Mouse (Mus musculus) neural tube, embryonic 15.5 days (tissue): ENCODE measurements around the gene Pcnx3. TPM values are rescaled to one million over a fixed set of nuclear protein-coding genes. Genes with fewer than 3 reads are reported as not detected.

Experiments used
- ATAC-seq: fragments of 200-750 bp; cut with Nextera tagmentation; 2 replicates; pipeline ENCODE4 v1.8.0; 2017; ENCODE audit warnings: mild to moderate bottlenecking, moderate TSS enrichment, moderate library complexity; ENCODE audit not compliant: low FRiP score
- H3K27ac ChIP-seq: fragments of 300-500 bp; sonication (generic); replicated peaks from 2 replicates; pipeline ENCODE4 v1.5.1; 2015; ENCODE audit warnings: mild to moderate bottlenecking, inconsistent platforms
- H3K27me3 ChIP-seq: fragments of 300-500 bp; sonication (generic); replicated peaks from 2 replicates; pipeline ENCODE4 v1.6.1; 2015; ENCODE audit warnings: inconsistent platforms
- H3K36me3 ChIP-seq: fragments of 300-500 bp; sonication (generic); 2 replicates; pipeline ENCODE4 v1.6.1; 2015; ENCODE audit warnings: inconsistent platforms
- H3K4me1 ChIP-seq: fragments of 300-500 bp; sonication (generic); 2 replicates; pipeline ENCODE4 v1.6.1; 2015; ENCODE audit warnings: inconsistent platforms
- H3K4me2 ChIP-seq: fragments of 300-500 bp; sonication (generic); 2 replicates; pipeline ENCODE4 v1.6.1; 2015; ENCODE audit warnings: inconsistent platforms, mild to moderate bottlenecking, moderate library complexity
- H3K4me3 ChIP-seq: fragments of 300-500 bp; sonication (generic); replicated peaks from 2 replicates; pipeline ENCODE4 v1.5.1; 2015; ENCODE audit warnings: mild to moderate bottlenecking, inconsistent platforms
- H3K9ac ChIP-seq: fragments of 300-500 bp; sonication (generic); replicated peaks from 2 replicates; pipeline ENCODE4 v1.6.1; 2015; ENCODE audit warnings: mild to moderate bottlenecking, inconsistent platforms
- H3K9me3 ChIP-seq: fragments of 300-500 bp; sonication (generic); replicated peaks from 2 replicates; pipeline ENCODE4 v1.6.1; 2016; ENCODE audit warnings: inconsistent platforms
- WGBS: fragments of 180-500 bp; shearing (Covaris S2); methylation state at CpG from one replicate; pipeline ENCODE4 v1.1.7; 2015; ENCODE audit warnings: mixed read lengths; 5-methylcytosine and 5-hydroxymethylcytosine counted together
- polyA plus RNA-seq: library from polyadenylated mRNA; unstranded; fragments of >200 nt; fragmentation: Nextera tagmentation; extraction: Ambion mirVana; gene quantifications from 2 replicates; pipeline ENCODE4 v1.2.1, GENCODE M21; 2015

The Pcnx3 gene
- 21.0 and 23.4 TPM in 2 replicates for polyA plus RNA-seq

DNA sequence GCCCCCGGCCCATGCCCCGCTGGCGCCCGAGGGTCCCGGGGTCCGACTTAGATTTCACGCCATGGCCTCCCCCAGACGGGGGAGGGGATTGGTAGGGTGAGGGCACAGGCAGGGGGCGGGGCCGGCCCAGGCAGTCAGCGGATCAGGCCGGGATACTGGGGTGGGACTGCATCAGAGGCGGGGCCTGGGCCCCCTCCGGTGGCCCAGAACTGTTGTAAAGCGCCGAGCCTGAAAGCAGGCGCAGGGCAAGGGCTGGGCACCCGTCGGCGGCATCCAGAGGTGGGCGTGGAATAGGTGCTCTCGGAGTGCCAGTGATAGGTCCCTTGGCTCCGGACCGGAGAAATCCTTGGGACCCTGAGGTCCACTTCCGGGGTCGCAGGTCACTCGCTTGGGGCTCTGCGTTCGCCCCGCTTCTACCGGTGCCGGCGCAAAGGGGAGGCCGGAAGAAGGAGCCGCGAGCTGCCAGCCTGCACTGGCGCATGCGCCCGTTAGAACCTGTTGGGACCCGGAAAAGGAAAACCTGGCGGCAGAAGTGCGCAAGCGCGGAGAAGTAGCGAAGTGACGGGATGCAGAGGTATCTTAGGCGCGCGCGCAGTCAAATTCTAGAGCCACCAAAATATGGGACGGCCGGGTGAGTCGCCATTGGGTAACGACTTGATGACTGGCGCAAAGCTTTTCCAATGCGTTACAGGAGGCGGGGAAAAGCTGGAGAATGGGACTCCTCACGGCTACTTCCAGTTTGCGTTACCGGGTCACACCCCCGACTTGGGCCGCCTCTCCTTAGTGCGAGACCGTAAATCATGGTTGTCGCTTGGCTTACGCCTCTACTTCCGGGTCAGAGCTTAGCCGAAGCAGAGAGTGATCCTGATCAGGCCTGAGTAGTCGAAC lies at the start of gene Pcnx3, which contains the start of gene Map3k11:
Gene Pcnx3, minus strand, starts transcription at position 709 of the 888 bp plus-strand sequence.
Gene Map3k11, plus strand, starts transcription at position 543 of the 888 bp plus-strand sequence.
- H3K27me3 ChIP-seq: no peaks in the 10 kb centered on the region
- H3K27ac ChIP-seq: peak within 1 kb of the TSS; percentile 91
- WGBS: under 1% methylated on average over 69 of the region's 69 CpGs
- H3K4me3 ChIP-seq: peak within 1 kb of the TSS; percentile 86
- H3K4me2 ChIP-seq: peak within 1 kb of the TSS; percentile 95
- H3K9ac ChIP-seq: peak within 1 kb of the TSS; percentile 84
- H3K4me1 ChIP-seq: peaks cover 55% of the 10 kb centered on the region
- peaks cover 39% of the 10 kb centered on the region for H3K36me3 ChIP-seq
- peak; percentile 96 for ATAC-seq
- H3K9me3 ChIP-seq: no peaks in the 10 kb centered on the region

DNA sequence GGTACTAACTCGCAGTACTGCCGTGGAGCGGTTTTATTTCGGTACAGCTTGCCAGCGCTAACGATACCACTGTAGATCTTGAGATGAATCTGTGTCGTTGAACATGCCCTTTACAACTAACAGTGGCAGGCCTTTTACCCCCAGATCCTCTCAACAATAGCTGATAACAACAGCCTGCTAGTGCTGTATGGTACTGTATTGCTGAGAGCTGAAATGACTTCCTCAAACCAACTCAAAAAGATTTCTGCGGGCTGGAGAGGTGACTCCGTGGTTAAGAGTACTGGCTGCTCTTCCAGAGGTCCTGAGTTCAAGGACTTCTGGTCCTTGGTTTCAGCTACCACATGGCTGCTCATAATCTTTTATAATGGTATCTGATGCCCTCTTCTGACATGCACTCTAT lies 45.6 kb upstream of the Pcnx3 start:
- H3K9ac ChIP-seq: no peak overlapping the region
- no peaks in the 10 kb centered on the region for H3K9me3 ChIP-seq
- H3K36me3 ChIP-seq: no peaks in the 10 kb centered on the region
- no peak overlapping the region for H3K4me3 ChIP-seq
- peaks cover 23% of the 10 kb centered on the region for H3K4me1 ChIP-seq
- H3K27ac ChIP-seq: no peak overlapping the region
- H3K4me2 ChIP-seq: no peak overlapping the region
- peaks cover 26% of the 10 kb centered on the region for H3K27me3 ChIP-seq
- no peak for ATAC-seq
- 82% methylated on average over 9 of the region's 9 CpGs for WGBS

DNA sequence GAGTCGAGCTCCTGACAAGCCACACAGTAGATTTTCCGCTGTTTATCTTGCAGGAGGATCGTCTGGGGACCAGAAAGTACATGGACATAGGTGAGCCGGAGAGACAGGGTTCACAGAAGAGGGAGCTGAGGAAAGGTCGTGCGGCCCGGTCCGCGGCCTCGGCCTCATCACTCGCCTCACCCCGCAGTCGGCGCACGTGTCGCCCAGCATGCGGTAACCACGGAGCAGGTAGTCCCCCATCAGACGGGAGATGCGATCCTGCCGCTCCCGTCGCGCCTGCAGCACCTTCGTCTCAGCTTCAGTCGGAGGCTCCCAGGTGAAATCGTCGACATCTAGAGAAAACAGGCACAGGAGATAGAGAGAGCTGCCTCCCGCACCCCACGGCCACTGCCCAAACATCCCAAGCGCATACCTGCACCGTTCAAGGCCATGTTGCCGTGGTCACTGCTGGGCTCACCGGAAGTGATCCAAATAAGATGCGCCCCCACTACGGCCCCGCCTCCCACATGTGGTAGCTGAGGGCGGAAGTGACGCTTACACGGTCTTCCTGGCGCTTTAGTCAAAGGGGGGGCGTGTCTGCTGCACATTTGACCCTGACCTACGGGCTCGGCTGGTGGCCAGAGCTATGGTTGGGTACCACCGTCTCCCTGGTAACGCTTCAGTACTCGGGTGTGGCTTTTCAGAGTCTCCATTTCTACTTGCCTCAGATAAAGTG lies 42.7 kb upstream of the Pcnx3 start:
- peaks cover 14% of the 10 kb centered on the region; the same call in 1 of the 2 replicates for H3K27me3 ChIP-seq
- peak; percentile 86 for ATAC-seq
- under 1% methylated on average over 47 of the region's 47 CpGs for WGBS

DNA sequence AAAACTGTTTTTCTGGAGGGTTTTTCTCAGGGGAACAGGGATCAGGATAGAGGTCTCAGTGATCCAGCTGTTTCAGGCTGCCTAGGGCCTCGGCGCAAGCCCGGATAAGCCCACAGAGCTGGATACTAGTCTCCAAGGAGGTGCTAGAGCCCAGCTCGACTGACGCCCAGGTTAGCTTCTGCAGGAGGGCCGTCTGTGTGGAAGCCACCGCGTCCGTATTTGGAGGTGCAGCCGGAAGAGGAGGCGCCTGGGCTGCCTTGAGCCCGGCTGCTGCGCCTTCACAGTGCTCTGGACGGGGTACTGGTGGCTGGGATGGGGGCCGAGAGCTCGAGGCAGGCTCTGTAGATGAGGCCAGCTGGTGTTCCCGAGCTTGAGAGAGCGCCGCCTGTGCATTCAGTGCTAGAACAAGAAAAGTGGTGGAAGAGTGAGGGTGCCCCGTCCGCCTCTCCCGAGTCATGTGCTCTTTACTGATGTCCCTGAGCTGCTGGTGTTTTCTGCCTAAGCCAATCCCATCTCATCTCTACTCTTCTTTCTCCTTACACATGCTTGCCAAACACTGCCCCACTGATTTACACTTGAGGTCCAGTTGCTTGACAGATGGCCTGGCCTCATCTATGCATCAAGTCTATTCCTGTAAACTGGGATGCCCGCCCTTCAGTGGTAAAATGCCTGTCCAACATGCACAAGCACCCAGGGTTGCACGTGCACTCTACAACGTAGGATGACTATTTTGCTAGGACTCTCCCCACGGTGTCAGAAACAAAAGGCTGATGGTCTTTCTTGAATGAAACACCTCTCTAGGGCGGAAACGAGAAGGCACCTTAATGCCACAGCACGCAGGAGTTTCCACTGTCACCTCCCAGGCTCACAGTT lies 41.8 kb upstream of the Pcnx3 start:
- H3K4me2 ChIP-seq: peak overlapping the region; percentile 89
- peak overlapping the region; percentile 84 for H3K4me3 ChIP-seq
- 76% methylated on average over 29 of the region's 29 CpGs for WGBS
- no peaks in the 10 kb centered on the region for H3K36me3 ChIP-seq
- peaks cover 9% of the 10 kb centered on the region; the same call in 1 of the 2 replicates for H3K27me3 ChIP-seq
- H3K4me1 ChIP-seq: peaks cover 56% of the 10 kb centered on the region
- ATAC-seq: no peak
- H3K9me3 ChIP-seq: no peaks in the 10 kb centered on the region
- no peak overlapping the region; the same call in 1 of the 2 replicates for H3K27ac ChIP-seq
- peak overlapping the region; percentile 74 for H3K9ac ChIP-seq

More for the DNA sequence above, 42.7 kb upstream of the Pcnx3 start:
- peak overlapping the region; percentile 76 for H3K27ac ChIP-seq
- peak overlapping the region; percentile 74 for H3K9ac ChIP-seq
- H3K36me3 ChIP-seq: no peaks in the 10 kb centered on the region
- peak overlapping the region; percentile 84 for H3K4me3 ChIP-seq
- peak overlapping the region; percentile 89 for H3K4me2 ChIP-seq
- no peaks in the 10 kb centered on the region for H3K9me3 ChIP-seq
- H3K4me1 ChIP-seq: peaks cover 47% of the 10 kb centered on the region

DNA sequence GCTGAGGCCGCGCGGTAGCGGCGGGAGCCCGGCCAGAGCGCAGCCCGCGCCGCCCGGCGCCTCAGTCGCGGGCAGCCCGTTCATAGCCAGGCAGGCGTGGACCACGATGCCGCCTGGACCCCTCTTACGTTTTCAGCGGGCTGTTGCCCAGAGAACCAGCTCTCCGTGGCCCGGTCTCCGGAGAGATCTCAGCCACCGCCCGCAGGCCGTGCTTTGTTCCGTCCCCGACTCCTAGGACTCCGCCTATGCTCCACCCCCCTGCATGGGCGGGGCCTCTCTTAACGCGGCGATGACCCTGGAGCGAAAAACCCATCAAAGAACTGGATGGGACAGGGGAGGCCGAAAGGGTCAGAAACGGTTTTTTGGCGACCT lies 40.7 kb upstream of the Pcnx3 start, which contains the start of gene Fam89b:
Gene Fam89b, minus strand, starts transcription at position 210 of the 372 bp plus-strand sequence.
- Histone ChIP-seq H3K27me3 (peaks cover 4% of the 10 kb centered on the region; the same call in 1 of the 2 replicates), H3K9me3 (no peaks in the 10 kb centered on the region), H3K4me3 (peak within 1 kb of the TSS; percentile 84), H3K27ac (peak within 1 kb of the TSS; percentile 96), H3K4me1 (peaks cover 67% of the 10 kb centered on the region), H3K4me2 (peak within 1 kb of the TSS; percentile 89), H3K36me3 (0 out of 2 replicates have a peak, but pooled peaks cover 7% of the 10 kb centered on the region), H3K9ac (peak within 1 kb of the TSS; percentile 96)
- peak; percentile 82 for ATAC-seq
- 0% methylated on average over 37 of the region's 37 CpGs for WGBS

DNA sequence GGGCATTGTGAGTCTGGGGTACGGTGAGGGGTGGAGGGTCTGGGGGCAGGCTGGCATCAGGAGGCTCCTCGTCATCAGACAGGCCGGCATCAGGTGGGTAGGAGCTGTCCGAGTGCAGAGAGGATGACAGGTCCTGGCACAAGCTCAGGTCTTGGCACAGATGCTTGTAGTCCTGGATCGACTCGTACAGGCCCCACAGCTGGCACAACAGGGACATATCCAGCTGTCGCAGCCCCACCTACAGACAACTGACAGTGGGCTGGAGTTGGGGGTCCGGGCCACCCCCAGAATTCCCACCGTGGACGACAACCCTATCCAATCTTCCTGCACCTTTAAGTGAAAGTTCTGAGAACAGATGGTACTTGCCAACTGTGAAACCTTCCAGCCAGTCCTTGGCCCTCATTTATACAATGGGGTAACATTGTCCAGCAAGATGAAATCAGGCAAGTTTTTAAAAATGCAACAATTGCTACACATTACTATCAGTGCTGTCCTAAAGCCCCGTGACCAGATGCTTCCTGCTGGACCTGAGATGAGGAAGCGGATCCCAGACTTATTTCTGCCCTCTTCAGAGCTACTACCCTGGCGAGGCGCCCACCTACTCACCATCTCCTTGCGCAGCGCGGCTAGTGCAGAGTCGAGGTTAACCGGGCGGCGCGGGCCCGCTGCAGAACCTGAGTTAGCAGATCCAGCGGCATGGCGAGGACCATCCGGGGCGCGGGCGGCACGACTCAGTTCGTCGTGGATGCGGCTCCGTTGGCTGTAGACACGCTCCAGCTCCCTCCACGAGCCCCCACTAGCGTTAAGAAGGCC lies 40.1 kb upstream of the Pcnx3 start:
- Histone ChIP-seq H3K4me2 (peak overlapping the region; percentile 89), H3K27me3 (peaks cover 4% of the 10 kb centered on the region; the same call in 1 of the 2 replicates), H3K9me3 (no peaks in the 10 kb centered on the region), H3K9ac (peak overlapping the region; percentile 96), H3K36me3 (0 out of 2 replicates have a peak, but pooled peaks cover 10% of the 10 kb centered on the region), H3K4me1 (peaks cover 72% of the 10 kb centered on the region), H3K4me3 (peak overlapping the region; percentile 84), H3K27ac (peak overlapping the region; percentile 96)
- ATAC-seq: peak; percentile 30; the same call in 1 of the 2 replicates
- 7% methylated on average over 37 of the region's 37 CpGs for WGBS

DNA sequence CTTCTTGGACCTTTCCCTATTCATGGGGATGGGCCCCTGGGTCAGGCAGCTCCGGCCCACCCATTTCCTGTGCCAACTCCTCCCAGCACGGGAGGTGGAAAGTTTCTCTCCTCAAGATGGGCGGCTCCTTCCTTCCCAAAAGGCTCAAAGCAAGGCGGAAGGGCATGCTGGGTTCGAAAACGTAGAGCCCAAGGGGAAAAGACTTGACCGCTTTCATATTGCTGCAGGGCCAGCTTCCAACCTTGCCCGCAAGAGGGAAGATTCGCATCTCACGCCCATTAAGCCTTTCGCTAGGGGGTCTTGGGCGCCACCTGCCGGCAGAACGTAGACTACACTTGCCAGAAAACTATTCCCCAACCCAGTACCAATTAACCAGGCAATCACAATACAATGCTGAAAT lies 39.0 kb upstream of the Pcnx3 start:
- Histone ChIP-seq H3K9me3 (no peaks in the 10 kb centered on the region), H3K4me1 (peaks cover 72% of the 10 kb centered on the region), H3K4me3 (peak overlapping the region; percentile 84), H3K27ac (peak overlapping the region; percentile 96), H3K27me3 (no peaks in the 10 kb centered on the region), H3K4me2 (peak overlapping the region; percentile 89), H3K36me3 (0 out of 2 replicates have a peak, but pooled peaks cover 12% of the 10 kb centered on the region), H3K9ac (peak overlapping the region; percentile 96)
- no peak for ATAC-seq
- WGBS: 4% methylated on average over 14 of the region's 14 CpGs

DNA sequence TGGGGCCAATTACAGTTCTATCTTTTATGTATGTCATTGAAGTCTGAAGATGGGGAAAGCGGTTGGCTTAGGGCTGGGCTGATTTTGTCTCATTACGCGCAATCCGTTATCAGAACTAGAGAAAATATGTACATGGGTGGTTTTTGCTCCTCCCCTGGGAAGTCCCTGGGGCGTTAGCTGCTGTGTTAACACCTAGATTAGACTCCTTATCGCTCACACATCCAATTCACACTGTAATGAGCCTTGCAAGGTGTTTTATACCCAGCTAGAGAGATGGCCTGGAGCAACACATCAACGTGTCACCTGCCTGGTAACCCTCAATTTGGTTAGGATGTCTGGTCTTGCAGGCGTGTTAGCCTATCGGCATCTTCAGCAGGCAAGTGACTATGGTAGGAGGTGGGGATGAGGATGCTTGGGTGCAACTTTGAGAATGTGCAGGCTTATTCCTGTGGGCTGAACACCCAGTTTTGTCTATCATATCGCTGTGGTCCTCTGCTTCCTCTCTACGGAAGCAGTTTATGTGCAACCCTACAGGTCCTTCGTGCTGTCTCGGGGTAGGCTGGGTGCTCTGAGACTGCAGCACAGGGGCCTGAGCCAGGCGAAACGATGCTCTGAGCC lies 38.4 kb upstream of the Pcnx3 start:
- H3K4me1 ChIP-seq: peaks cover 71% of the 10 kb centered on the region
- H3K36me3 ChIP-seq: peaks cover 17% of the 10 kb centered on the region; the same call in 1 of the 2 replicates
- peak overlapping the region; percentile 96 for H3K27ac ChIP-seq
- 82% methylated on average over 15 of the region's 15 CpGs for WGBS
- peak overlapping the region; percentile 84 for H3K4me3 ChIP-seq
- peak overlapping the region; percentile 89 for H3K4me2 ChIP-seq
- peak overlapping the region; percentile 96 for H3K9ac ChIP-seq
- no peak for ATAC-seq
- no peaks in the 10 kb centered on the region for H3K27me3 ChIP-seq
- no peaks in the 10 kb centered on the region for H3K9me3 ChIP-seq

DNA sequence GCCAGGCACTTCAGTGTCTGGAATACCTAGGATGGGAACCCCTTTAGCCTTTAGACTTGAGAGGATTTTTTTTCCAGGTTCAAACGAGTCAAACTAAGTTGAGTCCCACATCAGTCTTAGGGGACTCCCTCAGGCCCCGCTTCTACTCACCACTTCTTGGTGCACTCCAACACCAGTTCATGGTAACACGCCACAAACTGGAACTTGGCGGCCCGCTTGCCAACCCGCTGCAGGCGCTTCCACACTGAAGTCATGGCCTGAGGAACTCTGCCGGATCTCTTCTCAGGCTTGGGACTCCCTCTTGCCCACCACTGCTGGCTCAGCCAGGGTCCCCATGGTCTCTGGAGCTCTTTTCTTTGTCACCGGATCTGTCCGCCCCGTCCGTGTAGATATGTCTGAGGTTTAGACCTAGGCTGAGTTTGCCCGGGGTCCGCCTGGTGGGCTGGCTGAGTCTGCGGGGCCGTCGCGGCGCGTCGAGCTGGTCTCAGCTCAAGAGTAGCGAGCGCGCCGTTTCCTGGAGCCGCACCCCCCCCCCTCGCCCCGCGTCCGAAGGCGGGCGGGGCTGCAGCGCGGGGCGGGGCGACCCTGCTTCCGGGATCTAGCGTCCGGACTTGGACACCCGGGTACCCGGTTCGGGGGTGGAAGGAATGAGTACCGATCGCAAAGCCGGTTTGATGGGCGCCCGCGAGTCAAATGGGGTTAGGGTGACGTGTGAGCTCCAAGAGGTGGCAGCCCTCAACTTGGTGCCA lies 37.2 kb upstream of the Pcnx3 start, which contains the start of gene Ehbp1l1:
Gene Ehbp1l1, minus strand, starts transcription at position 551 of the 749 bp plus-strand sequence.
- 13% methylated on average over 49 of the region's 49 CpGs for WGBS
- Histone ChIP-seq H3K4me1 (peaks cover 64% of the 10 kb centered on the region), H3K4me3 (peak within 1 kb of the TSS; percentile 84), H3K27ac (peak within 1 kb of the TSS; percentile 45; the same call in 1 of the 2 replicates), H3K9ac (peak within 1 kb of the TSS; percentile 96; the same call in 1 of the 2 replicates), H3K9me3 (no peaks in the 10 kb centered on the region), H3K36me3 (peaks cover 28% of the 10 kb centered on the region), H3K27me3 (no peaks in the 10 kb centered on the region), H3K4me2 (peak within 1 kb of the TSS; percentile 89)
- no peak for ATAC-seq
